Mouse (Mus musculus): ENCODE measurements at regions not wholly inside any gene's neighbourhood (a gene's known extent, or its start where the extent isn't known, plus 50 kb on each side); places are given as distances from the start of the nearest gene placed in this dataset.

- Histone ChIP-seq H3K36me3 (ENCODE audit: control insufficient read depth, insufficient read depth, low read length) (no peaks in the 10 kb centered on the region), H3K4me2 (replicated peaks; ENCODE audit: low read depth, low read length) (no peak overlapping the region), H3K4me3 (ENCODE audit: low read length) (no peak overlapping the region), H3K27me3 (ENCODE audit: control insufficient read depth, insufficient read depth, low read length) (no peaks in the 10 kb centered on the region), H3K9me3 (ENCODE audit: control insufficient read depth, low read length) (no peaks in the 10 kb centered on the region), H3K4me1 (ENCODE audit: control insufficient read depth, insufficient read depth, low read length) (peaks cover 21% of the 10 kb centered on the region), H3K9ac (ENCODE audit: low read depth, low read length) (no peak overlapping the region), H3K27ac (ENCODE audit: low read depth, low read length) (no peak overlapping the region)
- ATAC-seq (ENCODE audit: low FRiP score, low TSS enrichment), result no peak
- 87% methylated on average over 15 of the region's 15 CpGs for WGBS
Observed at GRCm38 (mm10) chr3:121902246-121902645, 50.1 kb upstream of the Arhgap29 start.

GRCm38 (mm10) chr3:121900429-121900844 lies 51.9 kb upstream of the Arhgap29 start:
- no peaks in the 10 kb centered on the region for H3K36me3 ChIP-seq (ENCODE audit: control insufficient read depth, insufficient read depth, low read length)
- H3K9me3 ChIP-seq (ENCODE audit: control insufficient read depth, low read length), result no peaks in the 10 kb centered on the region
- 74% methylated on average over 8 of the region's 8 CpGs for WGBS
- H3K4me3 ChIP-seq (ENCODE audit: low read length), result no peak overlapping the region
- H3K9ac ChIP-seq (ENCODE audit: low read depth, low read length), result no peak overlapping the region
- H3K4me2 ChIP-seq (replicated peaks; ENCODE audit: low read depth, low read length), result no peak overlapping the region
- H3K27ac ChIP-seq (ENCODE audit: low read depth, low read length), result no peak overlapping the region
- ATAC-seq (ENCODE audit: low FRiP score, low TSS enrichment), result no peak
- H3K27me3 ChIP-seq (ENCODE audit: control insufficient read depth, insufficient read depth, low read length), result no peaks in the 10 kb centered on the region
- peaks cover 15% of the 10 kb centered on the region for H3K4me1 ChIP-seq (ENCODE audit: control insufficient read depth, insufficient read depth, low read length)

GRCm38 (mm10) chr3:121897821-121898574 lies 54.3 kb upstream of the Arhgap29 start:
- Histone ChIP-seq H3K9ac (ENCODE audit: low read depth, low read length) (no peak overlapping the region), H3K4me3 (ENCODE audit: low read length) (no peak overlapping the region), H3K36me3 (ENCODE audit: control insufficient read depth, insufficient read depth, low read length) (no peaks in the 10 kb centered on the region), H3K9me3 (ENCODE audit: control insufficient read depth, low read length) (no peaks in the 10 kb centered on the region), H3K27ac (ENCODE audit: low read depth, low read length) (no peak overlapping the region), H3K4me2 (replicated peaks; ENCODE audit: low read depth, low read length) (no peak overlapping the region), H3K27me3 (ENCODE audit: control insufficient read depth, insufficient read depth, low read length) (no peaks in the 10 kb centered on the region), H3K4me1 (ENCODE audit: control insufficient read depth, insufficient read depth, low read length) (peaks cover 10% of the 10 kb centered on the region)
- WGBS, result 82% methylated on average over 14 of the region's 14 CpGs
- no peak for ATAC-seq (ENCODE audit: low FRiP score, low TSS enrichment)

GRCm38 (mm10) chr3:121893606-121894005 lies 58.7 kb upstream of the Arhgap29 start:
- Histone ChIP-seq H3K36me3 (ENCODE audit: control insufficient read depth, insufficient read depth, low read length) (no peaks in the 10 kb centered on the region), H3K9me3 (ENCODE audit: control insufficient read depth, low read length) (no peaks in the 10 kb centered on the region), H3K4me2 (replicated peaks; ENCODE audit: low read depth, low read length) (no peak overlapping the region), H3K27ac (ENCODE audit: low read depth, low read length) (no peak overlapping the region), H3K27me3 (ENCODE audit: control insufficient read depth, insufficient read depth, low read length) (no peaks in the 10 kb centered on the region), H3K9ac (ENCODE audit: low read depth, low read length) (no peak overlapping the region), H3K4me3 (ENCODE audit: low read length) (no peak overlapping the region), H3K4me1 (ENCODE audit: control insufficient read depth, insufficient read depth, low read length) (peaks cover 15% of the 10 kb centered on the region; the same call in 1 of the 2 replicates)
- no peak for ATAC-seq (ENCODE audit: low FRiP score, low TSS enrichment)
- WGBS, result 68% methylated on average over 7 of the region's 7 CpGs

- no peaks in the 10 kb centered on the region for H3K36me3 ChIP-seq (ENCODE audit: control insufficient read depth, insufficient read depth, low read length)
- 54% methylated on average over 3 of the region's 3 CpGs for WGBS
- H3K9ac ChIP-seq (ENCODE audit: low read depth, low read length), result no peak overlapping the region
- peak; percentile 38; the same call in 1 of the 2 replicates for ATAC-seq (ENCODE audit: low FRiP score, low TSS enrichment)
- no peak overlapping the region for H3K4me2 ChIP-seq (replicated peaks; ENCODE audit: low read depth, low read length)
- no peak overlapping the region for H3K4me3 ChIP-seq (ENCODE audit: low read length)
- no peaks in the 10 kb centered on the region for H3K9me3 ChIP-seq (ENCODE audit: control insufficient read depth, low read length)
- H3K27me3 ChIP-seq (ENCODE audit: control insufficient read depth, insufficient read depth, low read length), result no peaks in the 10 kb centered on the region
- H3K4me1 ChIP-seq (ENCODE audit: control insufficient read depth, insufficient read depth, low read length), result peaks cover 15% of the 10 kb centered on the region; the same call in 1 of the 2 replicates
- H3K27ac ChIP-seq (ENCODE audit: low read depth, low read length), result no peak overlapping the region
Observed at GRCm38 (mm10) chr3:121892675-121893074, 59.7 kb upstream of the Arhgap29 start.

- H3K4me2 ChIP-seq (replicated peaks; ENCODE audit: low read depth, low read length), result no peak overlapping the region; the same call in 1 of the 2 replicates
- WGBS, result 30% methylated on average over 9 of the region's 9 CpGs
- no peak for ATAC-seq (ENCODE audit: low FRiP score, low TSS enrichment)
Observed at GRCm38 (mm10) chr3:121891338-121891737, 61.0 kb upstream of the Arhgap29 start.

GRCm38 (mm10) chr3:121890563-121890962 lies 61.8 kb upstream of the Arhgap29 start:
- H3K36me3 ChIP-seq (ENCODE audit: control insufficient read depth, insufficient read depth, low read length), result no peaks in the 10 kb centered on the region
- ATAC-seq (ENCODE audit: low FRiP score, low TSS enrichment), result no peak
- H3K9me3 ChIP-seq (ENCODE audit: control insufficient read depth, low read length), result no peaks in the 10 kb centered on the region
- no peak overlapping the region for H3K4me3 ChIP-seq (ENCODE audit: low read length)
- 0 out of 2 replicates have a peak overlapping the region, but pooled peaks have one; percentile 8 for H3K4me2 ChIP-seq (replicated peaks; ENCODE audit: low read depth, low read length)
- no peak overlapping the region for H3K9ac ChIP-seq (ENCODE audit: low read depth, low read length)
- H3K4me1 ChIP-seq (ENCODE audit: control insufficient read depth, insufficient read depth, low read length), result peaks cover 18% of the 10 kb centered on the region
- H3K27ac ChIP-seq (ENCODE audit: low read depth, low read length), result no peak overlapping the region
- no peaks in the 10 kb centered on the region for H3K27me3 ChIP-seq (ENCODE audit: control insufficient read depth, insufficient read depth, low read length)
- 42% methylated on average over 5 of the region's 5 CpGs for WGBS

More at GRCm38 (mm10) chr3:121891338-121891737, 61.0 kb upstream of the Arhgap29 start:
- peak overlapping the region; percentile 42; the same call in 1 of the 2 replicates for H3K27ac ChIP-seq (ENCODE audit: low read depth, low read length)
- H3K36me3 ChIP-seq (ENCODE audit: control insufficient read depth, insufficient read depth, low read length), result no peaks in the 10 kb centered on the region
- H3K4me1 ChIP-seq (ENCODE audit: control insufficient read depth, insufficient read depth, low read length), result peaks cover 15% of the 10 kb centered on the region; the same call in 1 of the 2 replicates
- H3K4me3 ChIP-seq (ENCODE audit: low read length), result no peak overlapping the region
- no peaks in the 10 kb centered on the region for H3K27me3 ChIP-seq (ENCODE audit: control insufficient read depth, insufficient read depth, low read length)
- H3K9me3 ChIP-seq (ENCODE audit: control insufficient read depth, low read length), result no peaks in the 10 kb centered on the region
- H3K9ac ChIP-seq (ENCODE audit: low read depth, low read length), result no peak overlapping the region

- H3K4me3 ChIP-seq (ENCODE audit: low read length), result peak overlapping the region; percentile 17
- H3K4me1 ChIP-seq (ENCODE audit: control insufficient read depth, insufficient read depth, low read length), result peaks cover 11% of the 10 kb centered on the region
- H3K27me3 ChIP-seq (ENCODE audit: control insufficient read depth, insufficient read depth, low read length), result no peaks in the 10 kb centered on the region
- WGBS, result 15% methylated on average over 15 of the region's 15 CpGs
- H3K36me3 ChIP-seq (ENCODE audit: control insufficient read depth, insufficient read depth, low read length), result no peaks in the 10 kb centered on the region
- no peak overlapping the region; the same call in 1 of the 2 replicates for H3K9ac ChIP-seq (ENCODE audit: low read depth, low read length)
- H3K27ac ChIP-seq (ENCODE audit: low read depth, low read length), result no peak overlapping the region
- H3K4me2 ChIP-seq (replicated peaks; ENCODE audit: low read depth, low read length), result peak overlapping the region; percentile 36
- ATAC-seq (ENCODE audit: low FRiP score, low TSS enrichment), result peak; percentile 25; the same call in 1 of the 2 replicates
- no peaks in the 10 kb centered on the region for H3K9me3 ChIP-seq (ENCODE audit: control insufficient read depth, low read length)
Observed at GRCm38 (mm10) chr3:121886870-121887605, 65.3 kb upstream of the Arhgap29 start.

- ATAC-seq (ENCODE audit: low FRiP score, low TSS enrichment), result no peak
- Histone ChIP-seq H3K27ac (ENCODE audit: low read depth, low read length) (no peak overlapping the region), H3K9me3 (ENCODE audit: control insufficient read depth, low read length) (no peaks in the 10 kb centered on the region), H3K27me3 (ENCODE audit: control insufficient read depth, insufficient read depth, low read length) (no peaks in the 10 kb centered on the region), H3K9ac (ENCODE audit: low read depth, low read length) (no peak overlapping the region), H3K4me1 (ENCODE audit: control insufficient read depth, insufficient read depth, low read length) (peaks cover 10% of the 10 kb centered on the region), H3K36me3 (ENCODE audit: control insufficient read depth, insufficient read depth, low read length) (no peaks in the 10 kb centered on the region), H3K4me3 (ENCODE audit: low read length) (peak overlapping the region; percentile 17), H3K4me2 (replicated peaks; ENCODE audit: low read depth, low read length) (peak overlapping the region; percentile 36; the same call in 1 of the 2 replicates)
- WGBS, result 38% methylated on average over 10 of the region's 10 CpGs
Observed at GRCm38 (mm10) chr3:121886309-121886708, 66.0 kb upstream of the Arhgap29 start.

All from kidney, embryonic 14.5 days (tissue).